Mouse (Mus musculus) liver, embryonic 15.5 days (tissue): ENCODE data around the gene Csnk2a2. TPM values are rescaled to one million over a fixed set of nuclear protein-coding genes. Genes with fewer than 3 reads are reported as not detected.

Source experiments
- ATAC-seq: fragments of 200-750 bp; cut with Nextera tagmentation; 2 replicates; pipeline ENCODE4 v1.8.0; 2017; ENCODE audit warnings: moderate number of reproducible peaks, mild to moderate bottlenecking, moderate library complexity; ENCODE audit not compliant: insufficient read depth
- H3K27ac ChIP-seq: fragments of 300-500 bp; sonication (generic); replicated peaks from 2 replicates; pipeline ENCODE4 v1.5.1; 2015; ENCODE audit warnings: mild to moderate bottlenecking, inconsistent platforms
- H3K27me3 ChIP-seq: fragments of 300-500 bp; sonication (generic); 2 replicates; pipeline ENCODE4 v1.6.1; 2015; ENCODE audit warnings: mild to moderate bottlenecking, inconsistent platforms
- H3K36me3 ChIP-seq: fragments of 300-500 bp; sonication (generic); replicated peaks from 2 replicates; pipeline ENCODE4 v1.6.1; 2015; ENCODE audit warnings: moderate library complexity, mild to moderate bottlenecking, inconsistent platforms
- H3K4me1 ChIP-seq: fragments of 300-500 bp; sonication (generic); replicated peaks from 2 replicates; pipeline ENCODE4 v1.6.1; 2015; ENCODE audit warnings: inconsistent platforms
- H3K4me2 ChIP-seq: fragments of 300-500 bp; sonication (generic); 2 replicates; pipeline ENCODE4 v1.6.1; 2015; ENCODE audit warnings: moderate library complexity, mild to moderate bottlenecking, inconsistent platforms
- H3K4me3 ChIP-seq: fragments of 300-500 bp; sonication (generic); replicated peaks from 2 replicates; pipeline ENCODE4 v1.5.1; 2015; ENCODE audit warnings: mild to moderate bottlenecking, inconsistent platforms
- H3K9ac ChIP-seq: fragments of 300-500 bp; sonication (generic); 2 replicates; pipeline ENCODE4 v1.6.1; 2015; ENCODE audit warnings: moderate library complexity, mild to moderate bottlenecking, inconsistent platforms
- H3K9me3 ChIP-seq: fragments of 300-500 bp; sonication (generic); replicated peaks from 2 replicates; pipeline ENCODE4 v1.6.1; 2016; ENCODE audit warnings: inconsistent platforms
- WGBS: fragments of 180-500 bp; shearing (Covaris S2); methylation state at CpG from one replicate; pipeline ENCODE4 v1.1.7; 2015; ENCODE audit warnings: mixed read lengths; ENCODE audit not compliant: insufficient replicate concordance; 5-methylcytosine and 5-hydroxymethylcytosine counted together
- polyA plus RNA-seq: library from polyadenylated mRNA; unstranded; fragments of >200 nt; fragmentation: Nextera tagmentation; extraction: Ambion mirVana; gene quantifications from 2 replicates; pipeline ENCODE4 v1.2.1, GENCODE M21; 2015

Gene Csnk2a2
- polyA plus RNA-seq, 1 experiment from 2014 or later, result 3.9 TPM

GRCm38 (mm10) chr8:95422193-95422810 lies 67.5 kb downstream of the Csnk2a2 start:
- no peak overlapping the region for H3K4me3 ChIP-seq
- H3K9me3 ChIP-seq, result no peaks in the 10 kb centered on the region
- WGBS, result 82% methylated on average over 14 of the region's 14 CpGs
- peaks cover 32% of the 10 kb centered on the region for H3K36me3 ChIP-seq
- H3K4me2 ChIP-seq, result no peak overlapping the region
- no peaks in the 10 kb centered on the region for H3K27me3 ChIP-seq
- H3K9ac ChIP-seq, result no peak overlapping the region
- ATAC-seq, result no peak
- H3K4me1 ChIP-seq, result peaks cover 19% of the 10 kb centered on the region; the same call in 1 of the 2 replicates
- H3K27ac ChIP-seq, result no peak overlapping the region

GRCm38 (mm10) chr8:95411309-95411972 lies 78.4 kb downstream of the Csnk2a2 start:
- Histone ChIP-seq H3K9me3 (no peaks in the 10 kb centered on the region), H3K4me3 (no peak overlapping the region), H3K9ac (no peak overlapping the region), H3K4me2 (no peak overlapping the region), H3K36me3 (no peaks in the 10 kb centered on the region), H3K27ac (no peak overlapping the region), H3K4me1 (no peaks in the 10 kb centered on the region), H3K27me3 (no peaks in the 10 kb centered on the region)
- 24% methylated on average over 10 of the region's 10 CpGs for WGBS
- ATAC-seq, result no peak

- H3K27ac ChIP-seq, result no peak overlapping the region
- no peaks in the 10 kb centered on the region for H3K9me3 ChIP-seq
- no peak overlapping the region for H3K4me3 ChIP-seq
- H3K4me2 ChIP-seq, result no peak overlapping the region
- H3K4me1 ChIP-seq, result no peaks in the 10 kb centered on the region
- H3K27me3 ChIP-seq, result no peaks in the 10 kb centered on the region
- no peak overlapping the region for H3K9ac ChIP-seq
- no peak for ATAC-seq
- H3K36me3 ChIP-seq, result no peaks in the 10 kb centered on the region
- 54% methylated on average over 5 of the region's 5 CpGs for WGBS
Measured at GRCm38 (mm10) chr8:95409518-95409917, 80.3 kb downstream of the Csnk2a2 start.

- H3K4me3 ChIP-seq, result no peak overlapping the region
- no peaks in the 10 kb centered on the region for H3K36me3 ChIP-seq
- H3K4me1 ChIP-seq, result peaks cover 6% of the 10 kb centered on the region; the same call in 1 of the 2 replicates
- WGBS, result 56% methylated on average over 7 of the region's 7 CpGs
- H3K27ac ChIP-seq, result no peak overlapping the region
- no peak overlapping the region for H3K9ac ChIP-seq
- H3K27me3 ChIP-seq, result no peaks in the 10 kb centered on the region
- no peaks in the 10 kb centered on the region for H3K9me3 ChIP-seq
- no peak overlapping the region for H3K4me2 ChIP-seq
- ATAC-seq, result no peak
Measured at GRCm38 (mm10) chr8:95401091-95401490, 88.7 kb downstream of the Csnk2a2 start.

- WGBS, result 81% methylated on average over 9 of the region's 9 CpGs
- ATAC-seq, result no peak
Measured at GRCm38 (mm10) chr8:95399131-95399530, 90.7 kb downstream of the Csnk2a2 start.

GRCm38 (mm10) chr8:95397201-95397600 lies 92.6 kb downstream of the Csnk2a2 start:
- H3K9me3 ChIP-seq, result no peaks in the 10 kb centered on the region
- no peak overlapping the region for H3K27ac ChIP-seq
- no peak overlapping the region for H3K4me2 ChIP-seq
- H3K9ac ChIP-seq, result no peak overlapping the region
- peaks cover 12% of the 10 kb centered on the region; the same call in 1 of the 2 replicates for H3K4me1 ChIP-seq
- 33% methylated on average over 5 of the region's 5 CpGs for WGBS
- no peak for ATAC-seq
- H3K36me3 ChIP-seq, result no peaks in the 10 kb centered on the region
- no peaks in the 10 kb centered on the region for H3K27me3 ChIP-seq
- H3K4me3 ChIP-seq, result no peak overlapping the region

More at GRCm38 (mm10) chr8:95399131-95399530, 90.7 kb downstream of the Csnk2a2 start:
- Histone ChIP-seq H3K4me2 (no peak overlapping the region), H3K27ac (no peak overlapping the region), H3K36me3 (no peaks in the 10 kb centered on the region), H3K4me3 (no peak overlapping the region), H3K27me3 (no peaks in the 10 kb centered on the region), H3K9ac (no peak overlapping the region), H3K9me3 (no peaks in the 10 kb centered on the region), H3K4me1 (peaks cover 6% of the 10 kb centered on the region; the same call in 1 of the 2 replicates)

GRCm38 (mm10) chr8:95396752-95397151 lies 93.1 kb downstream of the Csnk2a2 start:
- Histone ChIP-seq H3K27ac (no peak overlapping the region), H3K4me1 (peaks cover 12% of the 10 kb centered on the region; the same call in 1 of the 2 replicates), H3K4me2 (no peak overlapping the region), H3K9ac (no peak overlapping the region), H3K9me3 (no peaks in the 10 kb centered on the region), H3K36me3 (no peaks in the 10 kb centered on the region), H3K27me3 (no peaks in the 10 kb centered on the region), H3K4me3 (no peak overlapping the region)
- no peak for ATAC-seq
- WGBS, result 27% methylated on average over 11 of the region's 11 CpGs

Other genes with a start within 250 kb of the Csnk2a2 start
- gene Cngb1, start 183.5 kb downstream of the Csnk2a2 start, polyA plus RNA-seq, result 0.02 and 0.12 TPM in 2 replicates
- gene Tepp, start 179.5 kb downstream of the Csnk2a2 start, polyA plus RNA-seq, result not detected in 2 replicates
- 0.89 and 1.2 TPM in 2 replicates for gene Zfp319, start 158.1 kb downstream of the Csnk2a2 start, polyA plus RNA-seq
- 11.4 and 11.7 TPM in 2 replicates for gene Usb1, start 157.8 kb downstream of the Csnk2a2 start, polyA plus RNA-seq
- gene Mmp15, start 137.8 kb downstream of the Csnk2a2 start, polyA plus RNA-seq, result 1.1 and 1.2 TPM in 2 replicates
- 28.2 and 31.5 TPM in 2 replicates for gene Cfap20, start 55.2 kb downstream of the Csnk2a2 start, polyA plus RNA-seq
- not detected in 2 replicates for gene Ccdc113, start 44.0 kb upstream of the Csnk2a2 start, polyA plus RNA-seq
- gene Prss54, start 86.3 kb upstream of the Csnk2a2 start, polyA plus RNA-seq, result not detected in 2 replicates
- 8.9 and 9.2 TPM in 2 replicates for gene Gins3, start 143.4 kb upstream of the Csnk2a2 start, polyA plus RNA-seq
- 0.98 and 1.1 TPM in 2 replicates for gene Ndrg4, start 186.9 kb upstream of the Csnk2a2 start, polyA plus RNA-seq
- gene Setd6, start 225.8 kb upstream of the Csnk2a2 start, polyA plus RNA-seq, result 16.5 and 18.5 TPM in 2 replicates